Comparison of ENCODE assay signal across 28 mouse cellular contexts in genomic region chr10:13448283-13449045, GRCm38 (mm10). TPM values are rescaled to one million over a fixed set of nuclear protein-coding genes. Genes with fewer than 3 reads are reported as not detected.
DNase-seq lines count a peak whose midpoint lies in the region; ATAC-seq and TF ChIP-seq lines count a peak whose summit lies in the region.
"Had no signal": no experiment of that assay in that cellular context is flagged by ENCODE, and none has a peak within 500 bp of the region (broad histone marks: within the 10 kb centered on the region; RNA-seq: fewer than 3 reads in every experiment).

No protein-coding gene starts in this region.

- DNase-seq in embryonic facial prominence, embryonic 14.5 days (ENCODE audit: low spot score): peak; percentile 41
- DNase-seq in embryonic facial prominence, embryonic 10.5 days (ENCODE audit: low spot score): no peak
- DNase-seq in kidney, adult 11 months: no peak
- peak; percentile 2 for DNase-seq in liver, postnatal 0 days
- no peak for DNase-seq in liver, embryonic 11.5 days (ENCODE audit: low spot score)
- peak; percentile 53 for DNase-seq in limb, embryonic 14.5 days (ENCODE audit: low spot score)
- DNase-seq: adrenal gland, postnatal 10 days; cerebellum, adult 9-10 months; cerebellum, postnatal 36 days; gastrocnemius, postnatal 14 days; heart, postnatal 36 days; kidney, postnatal 25 days; lung, embryonic 14.5 days; lung, postnatal 14 days; midbrain, embryonic 14.5 days; right cerebral cortex, adult 18-20 months; spleen, adult 18-20 months had no signal

- no peak for TF ChIP-seq POLR2A in limb, embryonic 14.5 days (IDR thresholded peaks at IDR 0.05; ENCODE audit: borderline replicate concordance, extremely low read depth, insufficient read depth, insufficient read length)

- ATAC-seq in embryonic facial prominence, embryonic 14.5 days (ENCODE audit: low read depth): no peak
- peak; percentile 67 for ATAC-seq in kidney, embryonic 14.5 days (ENCODE audit: low FRiP score, low TSS enrichment)
- ATAC-seq in liver, postnatal 0 days: no peak
- no peak for ATAC-seq in liver, embryonic 11.5 days (replicated peaks; ENCODE audit: low FRiP score)
- ATAC-seq in limb, embryonic 14.5 days (ENCODE audit: low FRiP score, low read depth): no peak
- ATAC-seq in erythroid progenitor cell, adult 5-6 weeks (replicated peaks; ENCODE audit: low FRiP score, poor library complexity, severe bottlenecking): no peak
- ATAC-seq: forebrain, embryonic 14.5 days had no signal

- no peak for TF ChIP-seq EP300 in liver, postnatal 0 days (IDR thresholded peaks at IDR 0.05; ENCODE audit: low read depth)

- no peak overlapping the region for H3K4me3 ChIP-seq in embryonic facial prominence, embryonic 14.5 days (ENCODE audit: low read depth, low read length)
- no peak overlapping the region for H3K4me3 ChIP-seq in embryonic facial prominence, embryonic 10.5 days
- no peak overlapping the region for H3K4me3 ChIP-seq in kidney, embryonic 14.5 days (ENCODE audit: low read length)
- no peak overlapping the region for H3K4me3 ChIP-seq in liver, postnatal 0 days (ENCODE audit: low read depth, low read length)
- H3K4me3 ChIP-seq in liver, embryonic 11.5 days (ENCODE audit: low read depth, low read length): no peak overlapping the region
- H3K4me3 ChIP-seq in limb, embryonic 14.5 days (replicated peaks; ENCODE audit: low read length): no peak overlapping the region
- H3K4me3 ChIP-seq: embryonic facial prominence, embryonic 12.5 days; erythroblast, embryonic 14.5 days; hindbrain, embryonic 12.5 days; limb, embryonic 15.5 days had no signal

- H3K27me3 ChIP-seq in embryonic facial prominence, embryonic 14.5 days (replicated peaks; ENCODE audit: control insufficient read depth, insufficient read depth, low read length): no peaks in the 10 kb centered on the region
- no peaks in the 10 kb centered on the region for H3K27me3 ChIP-seq in embryonic facial prominence, embryonic 10.5 days (replicated peaks; ENCODE audit: low read depth, poor library complexity, severe bottlenecking)
- H3K27me3 ChIP-seq in kidney, embryonic 14.5 days (ENCODE audit: control insufficient read depth, insufficient read depth, low read length): no peaks in the 10 kb centered on the region
- H3K27me3 ChIP-seq in liver, postnatal 0 days (ENCODE audit: insufficient read depth, low read length): no peaks in the 10 kb centered on the region
- no peaks in the 10 kb centered on the region for H3K27me3 ChIP-seq in liver, embryonic 11.5 days (replicated peaks; ENCODE audit: control insufficient read depth, insufficient read depth, low read length)
- H3K27me3 ChIP-seq in limb, embryonic 14.5 days (ENCODE audit: control insufficient read depth, insufficient read depth, low read length): no peaks in the 10 kb centered on the region
- H3K27me3 ChIP-seq: CH12.LX; embryonic facial prominence, embryonic 12.5 days; hindbrain, embryonic 12.5 days; limb, embryonic 15.5 days had no signal

- WGBS in embryonic facial prominence, embryonic 14.5 days: 63% methylated on average over 7 of the region's 7 CpGs
- WGBS in embryonic facial prominence, embryonic 10.5 days: 84% methylated on average over 7 of the region's 7 CpGs
- WGBS in kidney, embryonic 14.5 days: 35% methylated on average over 7 of the region's 7 CpGs
- WGBS in liver, postnatal 0 days (ENCODE audit: insufficient replicate concordance): 69% methylated on average over 7 of the region's 7 CpGs
- 81% methylated on average over 7 of the region's 7 CpGs for WGBS in liver, embryonic 11.5 days
- WGBS in limb, embryonic 14.5 days: 51% methylated on average over 7 of the region's 7 CpGs

- TF ChIP-seq CTCF in liver, postnatal 0 days (IDR thresholded peaks at IDR 0.05; ENCODE audit: low read depth): no peak

- no peaks in the 10 kb centered on the region for H3K36me3 ChIP-seq in embryonic facial prominence, embryonic 14.5 days (ENCODE audit: control insufficient read depth, insufficient read depth, low read length)
- no peaks in the 10 kb centered on the region for H3K36me3 ChIP-seq in embryonic facial prominence, embryonic 10.5 days (replicated peaks)
- H3K36me3 ChIP-seq in kidney, embryonic 14.5 days (ENCODE audit: control insufficient read depth, insufficient read depth, low read length): no peaks in the 10 kb centered on the region
- no peaks in the 10 kb centered on the region for H3K36me3 ChIP-seq in liver, postnatal 0 days (replicated peaks; ENCODE audit: insufficient read depth, low read length)
- no peaks in the 10 kb centered on the region for H3K36me3 ChIP-seq in liver, embryonic 11.5 days (ENCODE audit: control insufficient read depth, insufficient read depth, low read length)
- no peaks in the 10 kb centered on the region for H3K36me3 ChIP-seq in limb, embryonic 14.5 days (ENCODE audit: control insufficient read depth, insufficient read depth, low read length)
- H3K36me3 ChIP-seq: embryonic facial prominence, embryonic 12.5 days; hindbrain, embryonic 12.5 days; limb, embryonic 15.5 days had no signal

- H3K27ac ChIP-seq in embryonic facial prominence, embryonic 14.5 days (replicated peaks; ENCODE audit: low read depth, low read length): no peak overlapping the region
- no peak overlapping the region for H3K27ac ChIP-seq in embryonic facial prominence, embryonic 10.5 days (replicated peaks)
- peak overlapping the region; percentile 69 for H3K27ac ChIP-seq in kidney, embryonic 14.5 days (ENCODE audit: low read depth, low read length)
- H3K27ac ChIP-seq in liver, postnatal 0 days (ENCODE audit: low read depth): no peak overlapping the region
- H3K27ac ChIP-seq in liver, embryonic 11.5 days (ENCODE audit: low read depth, low read length): no peak overlapping the region
- 0 out of 2 replicates have a peak overlapping the region, but pooled peaks have one; percentile 33 for H3K27ac ChIP-seq in limb, embryonic 14.5 days (replicated peaks; ENCODE audit: low read depth, low read length)
- H3K27ac ChIP-seq: embryonic facial prominence, embryonic 12.5 days; hindbrain, embryonic 12.5 days; limb, embryonic 15.5 days; liver, embryonic 14.5 days had no signal

- no peak overlapping the region for H3K9ac ChIP-seq in embryonic facial prominence, embryonic 14.5 days (ENCODE audit: low read depth, low read length)
- H3K9ac ChIP-seq in kidney, embryonic 14.5 days (ENCODE audit: low read depth, low read length): no peak overlapping the region
- H3K9ac ChIP-seq in liver, postnatal 0 days (replicated peaks): no peak overlapping the region
- no peak overlapping the region for H3K9ac ChIP-seq in liver, embryonic 11.5 days (ENCODE audit: low read depth, low read length)
- no peak overlapping the region for H3K9ac ChIP-seq in limb, embryonic 14.5 days (ENCODE audit: low read depth, low read length, severe bottlenecking)
- H3K9ac ChIP-seq: embryonic facial prominence, embryonic 12.5 days; hindbrain, embryonic 12.5 days; limb, embryonic 15.5 days; liver, embryonic 14.5 days; lung, embryonic 14.5 days had no signal

- H3K9me3 ChIP-seq in embryonic facial prominence, embryonic 14.5 days (ENCODE audit: control insufficient read depth, low read length): no peaks in the 10 kb centered on the region
- H3K9me3 ChIP-seq in embryonic facial prominence, embryonic 10.5 days: no peaks in the 10 kb centered on the region
- no peaks in the 10 kb centered on the region for H3K9me3 ChIP-seq in kidney, embryonic 14.5 days (ENCODE audit: control insufficient read depth, low read length)
- H3K9me3 ChIP-seq in liver, postnatal 0 days (ENCODE audit: low read length): no peaks in the 10 kb centered on the region
- no peaks in the 10 kb centered on the region for H3K9me3 ChIP-seq in liver, embryonic 11.5 days (ENCODE audit: control insufficient read depth, low read length)
- H3K9me3 ChIP-seq in limb, embryonic 14.5 days (ENCODE audit: control insufficient read depth, low read length): no peaks in the 10 kb centered on the region
- H3K9me3 ChIP-seq: embryonic facial prominence, embryonic 12.5 days; hindbrain, embryonic 12.5 days; limb, embryonic 15.5 days had no signal

- no peak overlapping the region for H3K4me2 ChIP-seq in embryonic facial prominence, embryonic 14.5 days (ENCODE audit: low read depth, low read length)
- no peak overlapping the region for H3K4me2 ChIP-seq in kidney, embryonic 14.5 days (replicated peaks; ENCODE audit: low read depth, low read length)
- H3K4me2 ChIP-seq in liver, postnatal 0 days (ENCODE audit: low read depth, low read length): no peak overlapping the region
- H3K4me2 ChIP-seq in liver, embryonic 11.5 days: no peak overlapping the region
- no peak overlapping the region for H3K4me2 ChIP-seq in limb, embryonic 14.5 days (replicated peaks; ENCODE audit: low read depth, low read length, severe bottlenecking)
- H3K4me2 ChIP-seq: embryonic facial prominence, embryonic 12.5 days; heart, embryonic 11.5 days; hindbrain, embryonic 12.5 days; limb, embryonic 15.5 days; lung, embryonic 14.5 days had no signal

- peaks cover 12% of the 10 kb centered on the region for H3K4me1 ChIP-seq in embryonic facial prominence, embryonic 14.5 days (ENCODE audit: control insufficient read depth, insufficient read depth, low read length)
- H3K4me1 ChIP-seq in embryonic facial prominence, embryonic 10.5 days: no peaks in the 10 kb centered on the region
- peaks cover 7% of the 10 kb centered on the region; the same call in 1 of the 2 replicates for H3K4me1 ChIP-seq in kidney, embryonic 14.5 days (ENCODE audit: control insufficient read depth, insufficient read depth, low read length)
- peaks cover 9% of the 10 kb centered on the region for H3K4me1 ChIP-seq in liver, postnatal 0 days (ENCODE audit: insufficient read depth)
- H3K4me1 ChIP-seq in liver, embryonic 11.5 days (replicated peaks; ENCODE audit: control insufficient read depth, insufficient read depth, low read length): no peaks in the 10 kb centered on the region
- peaks cover 14% of the 10 kb centered on the region for H3K4me1 ChIP-seq in limb, embryonic 14.5 days (ENCODE audit: control insufficient read depth, insufficient read depth, low read length)
- H3K4me1 ChIP-seq: embryonic facial prominence, embryonic 12.5 days; hindbrain, embryonic 12.5 days had no signal

RNA-seq across cellular contexts. Expression of gene Phactr2, which starts 25.7 kb away (rescaled TPM):
- 37.8 and 39.9 TPM in 2 replicates for polyA plus RNA-seq in embryonic facial prominence, embryonic 14.5 days (2014; fragmentation: Nextera tagmentation; extraction: Ambion mirVana)
- polyA plus RNA-seq in embryonic facial prominence, embryonic 10.5 days (2016; fragmentation: Nextera tagmentation; extraction: Ambion mirVana): 16.8 and 18.3 TPM in 2 replicates
- 41.5 and 43.8 TPM in 2 replicates for polyA plus RNA-seq in kidney, embryonic 14.5 days (2014; fragmentation: Nextera tagmentation; extraction: Ambion mirVana)
- 4.9 and 5.4 TPM in 2 replicates for polyA plus RNA-seq in liver, postnatal 0 days (2015; fragmentation: Nextera tagmentation; extraction: Ambion mirVana)
- 18.0 and 19.3 TPM in 2 replicates for polyA plus RNA-seq in liver, embryonic 11.5 days (2014; fragmentation: Nextera tagmentation; extraction: Ambion mirVana)
- polyA plus RNA-seq in limb, embryonic 14.5 days (2012; rRNA removed): 17.5 and 20.0 TPM in 2 replicates
- 34.8 and 36.5 TPM in 2 replicates for polyA plus RNA-seq in limb, embryonic 14.5 days (2014; fragmentation: Nextera tagmentation; extraction: Ambion mirVana)
- 5.0 and 6.1 TPM in 2 replicates for total RNA-seq in erythroid progenitor cell, adult 5-6 weeks (2015; ENCODE audit: low replicate concordance)
- total RNA-seq in erythroid progenitor cell, adult 5-6 weeks (2017; ENCODE audit: low replicate concordance): 3.6 and 6.9 TPM in 2 replicates
- polyA plus RNA-seq: C2C12 had no signal

RNA-seq across cellular contexts. Expression of gene Fuca2, which starts 50.9 kb away (rescaled TPM):
- 63.4 and 64.3 TPM in 2 replicates for polyA plus RNA-seq in embryonic facial prominence, embryonic 14.5 days (2014; fragmentation: Nextera tagmentation; extraction: Ambion mirVana)
- polyA plus RNA-seq in embryonic facial prominence, embryonic 10.5 days (2016; fragmentation: Nextera tagmentation; extraction: Ambion mirVana): 27.0 and 27.1 TPM in 2 replicates
- 68.4 and 78.4 TPM in 2 replicates for polyA plus RNA-seq in kidney, embryonic 14.5 days (2014; fragmentation: Nextera tagmentation; extraction: Ambion mirVana)
- 35.8 and 39.8 TPM in 2 replicates for polyA plus RNA-seq in liver, postnatal 0 days (2015; fragmentation: Nextera tagmentation; extraction: Ambion mirVana)
- 85.0 and 90.9 TPM in 2 replicates for polyA plus RNA-seq in liver, embryonic 11.5 days (2014; fragmentation: Nextera tagmentation; extraction: Ambion mirVana)
- polyA plus RNA-seq in limb, embryonic 14.5 days (2012; rRNA removed): 23.3 and 33.1 TPM in 2 replicates
- polyA plus RNA-seq in limb, embryonic 14.5 days (2014; fragmentation: Nextera tagmentation; extraction: Ambion mirVana): 55.7 and 55.8 TPM in 2 replicates
- 29.8 and 38.2 TPM in 2 replicates for total RNA-seq in erythroid progenitor cell, adult 5-6 weeks (2015; ENCODE audit: low replicate concordance)
- total RNA-seq in erythroid progenitor cell, adult 5-6 weeks (2017; ENCODE audit: low replicate concordance): 13.3 and 17.3 TPM in 2 replicates

Comparison
In these comparisons a context has a peak if more than half of its experiments do, and no peak if none do; other contexts are left out.
1. DNase-seq: peak in embryonic facial prominence, embryonic 14.5 days (single experiment), liver, postnatal 0 days (single experiment) and limb, embryonic 14.5 days (single experiment); none in embryonic facial prominence, embryonic 10.5 days (single experiment), kidney, adult 11 months (single experiment) and liver, embryonic 11.5 days (single experiment).
2. H3K27ac ChIP-seq: peak in kidney, embryonic 14.5 days (single experiment) and limb, embryonic 14.5 days (single experiment); none in embryonic facial prominence, embryonic 14.5 days (single experiment), embryonic facial prominence, embryonic 10.5 days (single experiment), liver, postnatal 0 days (single experiment) and liver, embryonic 11.5 days (single experiment).